Mouse (Mus musculus) bone marrow macrophage, adult 2 months (primary cell): Measurements from ENCODE around the gene Mtg1. TPM values are rescaled to one million over a fixed set of nuclear protein-coding genes. Genes with fewer than 3 reads are reported as not detected.
A peak's percentile ranks its signal among the peaks of the same experiment; 100 is the strongest.
"Not testable (repeated sequence)": the region's sequence is repeated elsewhere in the genome, so short reads cannot be mapped to it uniquely, and the experiment has no call there.

Experiments used
- H3K27ac ChIP-seq: 2 replicates; pipeline ENCODE4 v1.5.1; 2012; ENCODE audit warnings: low read depth, low read length; ENCODE audit not compliant: insufficient read depth
- H3K4me1 ChIP-seq: 2 replicates; pipeline ENCODE4 v1.6.1; 2012; ENCODE audit warnings: low read length; ENCODE audit not compliant: control insufficient read depth, insufficient read depth
- H3K4me3 ChIP-seq: 2 replicates; pipeline ENCODE4 v1.5.1; 2012; ENCODE audit warnings: mild to moderate bottlenecking, low read length, moderate library complexity; ENCODE audit not compliant: insufficient read depth
- CTCF ChIP-seq: IDR thresholded peaks from 2 replicates; pipeline ENCODE4 v1.5.1; 2012; ENCODE audit warnings: low read depth, mild to moderate bottlenecking, low read length, moderate library complexity
- POLR2A ChIP-seq: IDR thresholded peaks from 2 replicates; pipeline ENCODE4 v1.6.1; 2012; ENCODE audit warnings: mild to moderate bottlenecking, low read depth, low read length, borderline replicate concordance
- polyA plus RNA-seq: library from polyadenylated mRNA; stranded (reverse); fragments of >200 nt; gene quantifications from 2 replicates; pipeline ENCODE4 v1.2.4, GENCODE M21; 2012; ENCODE audit not compliant: missing spikeins, insufficient read depth, insufficient read length

Mtg1 gene
- polyA plus RNA-seq, 1 experiment = 10.5 TPM

DNA sequence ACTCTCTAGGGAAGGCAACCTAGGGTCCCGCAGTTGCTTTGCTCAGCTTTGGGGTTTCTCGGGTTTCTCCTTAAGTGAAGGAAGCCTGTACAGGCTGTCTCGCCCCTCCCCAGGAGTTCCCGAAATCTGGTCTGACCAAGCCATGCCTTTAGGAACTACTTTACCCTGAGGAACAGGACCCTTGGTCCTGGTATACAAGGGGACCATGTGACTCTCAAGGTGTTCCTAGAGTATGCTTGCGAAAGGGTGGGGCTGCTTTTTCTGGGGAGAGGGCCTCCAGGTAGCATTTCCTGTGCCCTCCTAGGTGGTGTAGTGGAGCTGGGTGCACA, 11.4 kb upstream of the Mtg1 start:
- Histone ChIP-seq H3K27ac (peak overlapping the region; percentile 37), H3K4me3 (peak overlapping the region; percentile 94), H3K4me1 (peaks cover 26% of the 10 kb centered on the region)
- TF ChIP-seq CTCF (no peak), POLR2A (no peak)

DNA sequence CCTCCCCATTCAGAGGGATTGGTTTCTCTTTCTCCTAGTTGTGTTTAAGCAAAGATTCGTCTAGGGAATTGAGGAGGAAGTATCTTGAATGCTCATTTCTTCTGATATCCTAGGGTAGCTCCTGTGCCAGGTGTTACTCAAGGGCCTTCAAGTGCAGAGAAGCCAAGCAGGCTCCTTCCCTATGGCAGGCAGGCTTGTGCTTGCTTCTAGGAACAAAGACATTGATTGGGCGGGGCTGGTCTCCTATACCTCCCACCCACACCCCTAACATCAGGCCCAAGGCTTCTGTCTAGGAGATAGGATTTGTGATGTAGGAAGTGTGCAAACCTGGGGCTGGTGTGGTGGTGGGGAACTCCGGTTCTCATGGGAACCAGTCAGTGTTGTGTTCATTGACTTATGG, 10.4 kb upstream of the Mtg1 start:
- TF ChIP-seq POLR2A (no peak), CTCF (no peak)
- Histone ChIP-seq H3K27ac (peak overlapping the region; percentile 92), H3K4me3 (peak overlapping the region; percentile 36), H3K4me1 (peaks cover 28% of the 10 kb centered on the region)

DNA sequence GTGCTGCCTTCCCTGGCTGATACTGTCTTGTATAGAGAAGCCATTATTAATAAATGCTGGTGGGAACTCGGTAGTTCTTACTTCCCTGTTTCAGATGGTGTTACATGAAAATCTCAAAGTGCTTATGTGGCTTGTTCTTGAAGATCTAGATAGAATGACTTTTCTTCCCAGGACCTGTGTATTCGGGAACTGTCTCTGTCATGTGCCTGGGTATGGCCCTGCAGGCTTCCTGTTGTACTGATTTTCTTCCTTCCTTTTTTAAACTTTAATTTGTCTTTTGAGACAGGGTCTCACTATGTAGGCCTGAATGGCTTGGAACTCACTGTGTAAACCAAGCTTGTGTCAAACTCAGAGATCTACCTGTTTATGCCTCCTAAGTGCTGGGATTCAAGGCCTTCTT, 9.5 kb upstream of the Mtg1 start:
- H3K4me1 ChIP-seq = peaks cover 30% of the 10 kb centered on the region
- TF ChIP-seq POLR2A (no peak), CTCF (no peak)
- peak overlapping the region; percentile 96 for H3K27ac ChIP-seq
- peak overlapping the region; percentile 36 for H3K4me3 ChIP-seq

DNA sequence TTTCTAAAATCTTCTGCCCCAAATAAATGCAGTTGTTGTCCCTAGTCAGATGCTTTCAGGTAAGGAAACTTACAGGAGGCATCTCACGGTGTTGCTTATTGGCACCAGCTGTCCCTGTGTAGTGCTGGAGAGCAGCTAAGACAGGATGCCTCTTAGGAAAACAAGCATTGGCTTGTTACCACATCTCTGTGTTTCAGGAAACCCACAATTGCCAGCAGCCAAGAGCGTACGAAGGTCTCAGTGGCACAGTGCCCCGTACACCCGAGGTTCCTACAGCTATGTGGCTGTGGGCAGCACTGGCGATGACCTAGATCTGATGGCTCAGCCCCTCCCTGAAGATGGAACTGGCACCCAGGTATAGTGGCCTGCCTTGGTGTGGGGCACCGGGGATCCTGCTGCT, 5.2 kb upstream of the Mtg1 start:
- H3K4me1 ChIP-seq = peaks cover 36% of the 10 kb centered on the region
- H3K27ac ChIP-seq, H3K4me3 ChIP-seq: not testable (repeated sequence)

DNA sequence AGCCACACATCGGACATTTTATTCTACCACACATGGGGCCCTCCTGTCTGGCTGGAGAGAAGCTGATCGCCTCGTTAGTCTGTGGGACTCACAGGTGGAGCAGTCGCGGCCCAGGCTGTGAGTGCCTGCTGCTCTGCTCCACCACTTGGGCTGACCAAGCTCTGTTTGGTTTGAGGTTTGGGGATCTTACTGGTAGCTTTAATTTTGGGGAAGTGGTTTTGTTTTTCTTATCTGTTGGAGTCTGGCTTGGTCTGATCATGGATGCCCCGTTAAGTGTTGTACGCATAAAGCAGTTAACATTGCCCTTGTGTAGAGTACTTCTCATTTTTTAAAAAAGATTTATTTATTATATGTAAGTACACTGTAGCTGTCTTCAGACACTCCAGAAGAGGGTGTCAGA, 3.3 kb upstream of the Mtg1 start:
- not testable (repeated sequence) for H3K27ac ChIP-seq, H3K4me3 ChIP-seq
- peaks cover 21% of the 10 kb centered on the region for H3K4me1 ChIP-seq

DNA sequence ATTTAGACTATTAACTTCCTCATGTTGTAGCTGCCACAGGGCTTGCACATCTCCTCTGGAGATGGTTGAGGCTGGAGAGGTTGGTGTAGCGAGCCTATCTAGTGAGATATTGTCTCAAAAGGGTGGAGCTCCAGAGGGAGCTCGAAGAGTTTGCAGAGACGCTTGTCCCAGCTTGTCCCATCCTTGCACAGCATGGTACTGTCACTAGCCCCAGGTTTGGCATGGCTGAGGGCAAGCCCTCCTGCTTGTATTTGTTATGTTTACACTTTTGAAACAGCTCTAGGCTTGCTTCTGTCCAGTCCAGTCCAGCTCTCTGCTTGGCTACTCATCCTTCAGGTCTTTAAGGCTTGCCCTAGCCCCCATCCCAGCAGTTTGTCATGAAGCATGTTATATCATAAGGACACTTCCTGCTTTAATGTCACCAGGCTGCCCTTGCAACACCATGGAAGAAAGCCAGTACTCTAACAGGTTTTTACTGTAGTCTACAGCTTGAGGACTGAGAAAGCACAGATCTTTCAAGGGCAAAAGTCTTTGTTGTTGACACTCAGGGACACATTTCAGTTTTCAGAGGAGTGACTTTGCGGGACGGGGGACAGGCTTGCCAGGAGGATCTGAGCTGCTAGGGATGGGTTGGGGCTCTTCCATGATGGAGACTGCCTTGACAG, 2.1 kb upstream of the Mtg1 start:
- H3K27ac ChIP-seq = no peak overlapping the region
- H3K4me1 ChIP-seq = peaks cover 19% of the 10 kb centered on the region
- no peak overlapping the region for H3K4me3 ChIP-seq
- TF ChIP-seq POLR2A (no peak), CTCF (no peak)

DNA sequence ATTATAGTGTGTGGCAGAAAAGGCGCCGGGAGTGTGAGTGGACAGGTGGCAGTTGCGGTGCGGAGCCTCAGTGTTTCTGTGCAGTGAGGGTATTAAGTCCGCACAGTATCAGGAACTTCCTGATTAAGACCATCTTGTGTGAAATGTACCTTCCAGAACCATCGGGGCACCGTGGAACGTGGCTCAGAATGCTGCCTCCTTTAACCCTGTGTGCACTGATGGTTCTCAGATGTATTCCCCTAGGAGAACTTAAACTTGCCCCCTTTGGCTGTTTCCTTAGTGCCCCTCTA, 602 bp downstream of the Mtg1 start:
- TF ChIP-seq POLR2A (no peak), CTCF (no peak)
- Histone ChIP-seq H3K4me3 (peak overlapping the region; percentile 98), H3K27ac (peak overlapping the region; percentile 86), H3K4me1 (peaks cover 16% of the 10 kb centered on the region)

DNA sequence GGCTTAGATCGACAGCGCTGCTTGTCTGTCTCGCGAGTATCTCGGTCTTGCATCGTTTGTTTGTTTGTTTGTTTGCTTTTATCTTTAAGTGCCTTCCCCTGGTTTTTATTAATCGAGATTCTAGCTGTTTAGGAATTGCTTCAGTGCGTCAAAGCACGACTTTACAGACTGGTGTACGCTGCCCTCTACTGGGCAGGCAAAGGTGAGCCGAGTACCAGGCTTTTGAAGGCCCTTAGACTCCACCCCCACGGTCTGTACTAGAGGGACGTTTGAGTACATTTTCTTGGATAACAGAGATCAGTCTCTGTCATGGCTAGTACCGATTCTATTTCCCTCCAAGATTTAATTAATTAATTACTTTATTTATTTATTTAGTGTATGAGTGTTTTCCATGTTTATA, 4.0 kb downstream of the Mtg1 start:
- Histone ChIP-seq H3K4me1 (no peaks in the 10 kb centered on the region), H3K4me3 (no peak overlapping the region), H3K27ac (no peak overlapping the region)
- TF ChIP-seq POLR2A (no peak), CTCF (peak; percentile 84)

DNA sequence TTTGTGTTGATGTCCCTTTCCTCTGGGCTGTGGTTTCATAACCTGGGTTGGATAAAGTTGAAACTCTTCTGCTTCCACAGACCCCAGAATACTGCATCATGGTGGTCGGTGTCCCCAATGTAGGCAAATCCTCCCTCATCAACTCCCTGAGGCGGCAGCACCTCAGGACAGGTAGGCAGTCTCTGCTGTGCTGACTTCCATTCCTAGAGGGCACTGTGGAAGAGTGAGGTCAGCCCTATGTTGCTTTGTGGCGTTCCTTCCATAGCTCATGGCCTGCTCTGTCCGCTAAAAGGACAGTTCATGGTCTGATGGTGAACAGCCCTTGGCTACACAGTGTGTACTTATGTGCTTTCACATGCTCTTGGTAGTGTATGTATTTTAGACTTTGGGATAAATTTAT, 7.2 kb downstream of the Mtg1 start:
- TF ChIP-seq POLR2A = no peak
- Histone ChIP-seq H3K4me3 (no peak overlapping the region), H3K27ac (no peak overlapping the region)

DNA sequence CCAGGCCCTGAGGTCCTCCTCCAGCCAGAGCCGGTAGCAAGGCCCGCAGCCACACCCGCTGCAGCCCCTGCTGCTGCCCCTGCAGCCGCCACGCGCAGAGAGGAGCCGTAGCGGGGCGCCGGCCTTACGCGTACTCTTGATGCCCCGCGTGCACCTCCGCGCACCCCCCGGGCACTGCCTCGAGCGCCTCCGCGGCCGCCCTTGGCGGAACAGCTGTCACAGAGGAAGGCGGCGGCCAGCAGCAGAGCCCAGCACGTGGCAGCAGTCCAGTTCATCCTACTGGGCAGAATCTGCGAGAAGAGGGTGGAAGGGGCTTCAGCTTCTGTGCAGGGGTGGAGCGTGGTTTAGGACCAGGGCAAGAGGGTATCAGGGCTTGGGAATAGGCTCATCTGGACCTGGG, 16.0 kb downstream of the Mtg1 start:
- no peak overlapping the region for H3K27ac ChIP-seq
- H3K4me1 ChIP-seq = no peaks in the 10 kb centered on the region
- no peak overlapping the region for H3K4me3 ChIP-seq
- TF ChIP-seq POLR2A (no peak), CTCF (no peak)

More for the DNA sequence above, 7.2 kb downstream of the Mtg1 start:
- no peaks in the 10 kb centered on the region for H3K4me1 ChIP-seq

DNA sequence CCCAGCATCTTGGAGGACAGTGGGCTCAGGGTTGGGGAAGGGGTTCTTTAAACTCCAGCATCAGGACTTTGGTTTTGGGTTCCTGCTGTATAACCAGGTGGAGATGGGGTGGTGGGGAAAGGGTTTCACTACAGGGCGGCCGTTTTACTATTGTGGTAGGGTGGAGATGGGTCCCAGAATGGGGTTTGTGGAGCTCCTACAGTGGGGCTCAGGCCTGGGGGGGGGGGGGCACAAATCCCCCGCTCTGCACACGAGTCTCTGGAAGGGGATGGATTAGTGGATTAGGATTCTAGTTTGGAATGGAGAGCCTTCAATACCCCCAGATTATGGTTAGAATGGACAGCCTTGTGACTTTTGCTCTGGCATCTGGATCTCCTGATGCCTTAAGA, 16.5 kb downstream of the Mtg1 start:
- no peak overlapping the region for H3K4me3 ChIP-seq
- H3K4me1 ChIP-seq = no peaks in the 10 kb centered on the region
- H3K27ac ChIP-seq = no peak overlapping the region
- TF ChIP-seq POLR2A = no peak
- TF ChIP-seq CTCF = no peak
